Mouse (Mus musculus) neural tube, embryonic 13.5 days (tissue): ENCODE measurements around the gene Hnrnpf. TPM values are rescaled to one million over a fixed set of nuclear protein-coding genes. Genes with fewer than 3 reads are reported as not detected.

Experiments used
- ATAC-seq: fragments of 200-750 bp; cut with Nextera tagmentation; 2 replicates; pipeline ENCODE4 v1.8.0; 2017; ENCODE audit warnings: low read depth, mild to moderate bottlenecking, moderate TSS enrichment, moderate library complexity
- H3K27ac ChIP-seq: fragments of 300-500 bp; sonication (generic); replicated peaks from 2 replicates; pipeline ENCODE4 v1.5.1; 2015; ENCODE audit warnings: moderate library complexity, mild to moderate bottlenecking, inconsistent platforms
- H3K27me3 ChIP-seq: fragments of 300-500 bp; sonication (generic); 2 replicates; pipeline ENCODE4 v1.6.1; 2015; ENCODE audit warnings: mild to moderate bottlenecking, inconsistent platforms
- H3K36me3 ChIP-seq: fragments of 300-500 bp; sonication (generic); 2 replicates; pipeline ENCODE4 v1.6.1; 2015; ENCODE audit warnings: mild to moderate bottlenecking, inconsistent platforms
- H3K4me1 ChIP-seq: fragments of 300-500 bp; sonication (generic); replicated peaks from 2 replicates; pipeline ENCODE4 v1.6.1; 2015; ENCODE audit warnings: inconsistent platforms
- H3K4me2 ChIP-seq: fragments of 300-500 bp; sonication (generic); 2 replicates; pipeline ENCODE4 v1.6.1; 2015; ENCODE audit warnings: inconsistent platforms, mild to moderate bottlenecking, moderate library complexity
- H3K4me3 ChIP-seq: fragments of 300-500 bp; sonication (generic); 2 replicates; pipeline ENCODE4 v1.5.1; 2015; ENCODE audit warnings: mild to moderate bottlenecking, inconsistent platforms
- H3K9ac ChIP-seq: fragments of 300-500 bp; sonication (generic); 2 replicates; pipeline ENCODE4 v1.6.1; 2015; ENCODE audit warnings: moderate library complexity, mild to moderate bottlenecking, inconsistent platforms
- H3K9me3 ChIP-seq: fragments of 300-500 bp; sonication (generic); 2 replicates; pipeline ENCODE4 v1.6.1; 2016; ENCODE audit warnings: inconsistent platforms
- WGBS: fragments of 180-500 bp; shearing (Covaris S2); methylation state at CpG from one replicate; pipeline ENCODE4 v1.1.7; 2015; 5-methylcytosine and 5-hydroxymethylcytosine counted together
- microRNA-seq: library from miRNA; unstranded; fragments of <30 nt; microRNA quantifications from one replicate; pipeline ENCODE4, GENCODE M21; 2016
- polyA plus RNA-seq: library from polyadenylated mRNA; unstranded; fragments of >200 nt; fragmentation: Nextera tagmentation; extraction: Ambion mirVana; gene quantifications from 2 replicates; pipeline ENCODE4 v1.2.1, GENCODE M21; 2015

Hnrnpf gene
- polyA plus RNA-seq, 1 experiment from 2014 or later = 298 TPM

DNA sequence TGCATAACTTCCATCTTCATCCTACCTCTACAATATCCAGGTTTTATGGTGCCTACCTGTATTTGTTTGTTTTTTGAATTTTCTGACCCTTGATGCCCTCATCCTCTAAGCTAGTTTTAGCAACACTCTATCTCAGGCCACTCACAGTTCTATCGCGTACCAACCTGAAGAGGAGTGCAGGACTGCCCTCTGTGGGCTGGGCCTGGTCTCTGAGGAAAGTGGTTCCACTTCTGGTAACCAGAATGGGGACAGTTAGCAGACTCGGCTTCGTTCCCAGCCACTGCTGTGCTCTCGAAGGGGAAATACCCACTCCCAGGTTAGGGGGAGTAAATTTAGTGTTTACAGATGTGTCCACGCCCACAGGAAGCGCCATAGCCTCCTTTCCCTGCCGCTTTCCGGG is 66.6 kb downstream of the Hnrnpf start:
- no peaks in the 10 kb centered on the region for H3K36me3 ChIP-seq
- no peak overlapping the region for H3K4me2 ChIP-seq
- no peaks in the 10 kb centered on the region for H3K4me1 ChIP-seq
- H3K4me3 ChIP-seq = no peak overlapping the region
- H3K27me3 ChIP-seq = no peaks in the 10 kb centered on the region
- H3K9ac ChIP-seq = no peak overlapping the region
- no peak for ATAC-seq
- WGBS = 46% methylated on average over 9 of the region's 9 CpGs
- H3K9me3 ChIP-seq = no peaks in the 10 kb centered on the region
- no peak overlapping the region for H3K27ac ChIP-seq

Small RNA genes within 50 kb of the gene (microRNA-seq; reads per million reads assigned to microRNA genes)
- gene Gm25535 = not detected

Other genes with a start within 250 kb of the Hnrnpf start
- gene Zfp637, start 59.1 kb upstream of the Hnrnpf start, polyA plus RNA-seq = 140 and 143 TPM in 2 replicates
- 12.2 and 12.4 TPM in 2 replicates for gene Zfp239, start 38.2 kb upstream of the Hnrnpf start, polyA plus RNA-seq
- gene Fxyd4, start 37.4 kb downstream of the Hnrnpf start, polyA plus RNA-seq = 2.6 and 2.7 TPM in 2 replicates
- gene Rasgef1a, start 111.1 kb downstream of the Hnrnpf start, polyA plus RNA-seq = 0.80 and 0.88 TPM in 2 replicates
- 8.6 and 9.4 TPM in 2 replicates for gene Csgalnact2, start 238.8 kb downstream of the Hnrnpf start, polyA plus RNA-seq